Mouse (Mus musculus): Measurements from ENCODE around the gene Nup93. TPM values are rescaled to one million over a fixed set of nuclear protein-coding genes. Genes with fewer than 3 reads are reported as not detected.

Nup93 gene
- total RNA-seq, 2 experiments from 2014 or later = 9.9 to 10.3 TPM

DNA sequence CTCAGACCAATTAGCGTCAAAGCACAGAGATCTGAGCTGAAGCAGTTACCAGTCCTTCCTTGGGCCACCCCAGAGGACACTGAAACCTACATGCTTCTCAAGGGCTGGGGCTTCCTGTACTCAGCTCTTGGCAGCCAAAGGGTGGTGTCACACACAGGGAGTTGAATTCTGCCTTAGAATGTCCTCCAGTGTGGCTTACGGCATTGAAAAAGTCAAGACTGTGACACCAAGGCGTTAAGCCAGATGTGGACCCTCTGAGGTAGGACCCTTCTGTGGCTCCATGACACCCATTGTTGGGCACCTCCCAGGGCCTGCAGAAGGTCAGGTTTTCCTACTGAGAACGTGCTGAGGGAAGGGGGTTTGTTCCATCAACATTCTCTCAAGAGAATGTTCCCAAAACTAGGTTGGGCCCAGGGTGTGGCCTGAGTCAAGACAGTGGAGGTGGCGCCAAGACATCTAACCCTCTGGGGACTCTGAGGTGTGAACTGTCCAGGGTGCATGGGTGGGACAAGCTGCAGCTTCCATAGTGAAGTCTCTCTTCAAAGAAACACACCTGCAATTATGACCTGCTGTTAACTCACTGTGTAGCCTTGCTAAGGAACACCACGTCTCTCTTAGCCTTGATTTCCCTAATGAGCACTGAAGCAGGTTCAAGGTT is 147.5 kb downstream of the Nup93 start:
- no peak for DNase-seq (ENCODE audit: low spot score)

DNA sequence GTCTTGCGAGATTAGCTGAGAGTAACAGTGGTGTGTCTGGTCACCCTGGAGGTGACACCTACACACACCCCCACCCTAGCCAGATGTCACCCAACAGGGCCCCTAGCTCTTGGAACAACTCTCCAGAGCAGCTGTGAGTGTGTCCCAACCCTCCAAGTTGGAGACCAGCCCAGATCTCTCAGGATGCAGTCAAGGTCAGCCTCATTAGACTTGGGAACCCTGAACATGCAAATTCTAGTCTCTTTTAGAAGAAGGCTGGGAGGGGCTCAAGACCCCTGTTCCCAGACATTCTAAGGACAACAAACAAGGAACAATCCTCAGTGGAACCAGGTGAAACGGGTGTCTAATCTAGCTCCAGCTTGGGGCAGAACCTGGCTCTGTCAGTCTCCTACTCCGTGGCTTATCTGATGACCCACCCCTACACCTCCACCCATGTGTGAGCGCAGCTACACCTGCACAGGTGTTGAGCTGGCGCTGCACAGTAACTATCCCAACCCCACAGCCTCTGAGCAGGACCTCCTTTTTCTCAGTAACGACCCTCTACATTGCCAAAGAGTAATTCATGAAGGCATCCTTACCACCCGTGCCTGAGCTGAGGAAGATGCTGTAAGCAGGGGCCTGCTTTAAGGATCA is 148.4 kb downstream of the Nup93 start:
- DNase-seq (ENCODE audit: low spot score) = peak; percentile 50

DNA sequence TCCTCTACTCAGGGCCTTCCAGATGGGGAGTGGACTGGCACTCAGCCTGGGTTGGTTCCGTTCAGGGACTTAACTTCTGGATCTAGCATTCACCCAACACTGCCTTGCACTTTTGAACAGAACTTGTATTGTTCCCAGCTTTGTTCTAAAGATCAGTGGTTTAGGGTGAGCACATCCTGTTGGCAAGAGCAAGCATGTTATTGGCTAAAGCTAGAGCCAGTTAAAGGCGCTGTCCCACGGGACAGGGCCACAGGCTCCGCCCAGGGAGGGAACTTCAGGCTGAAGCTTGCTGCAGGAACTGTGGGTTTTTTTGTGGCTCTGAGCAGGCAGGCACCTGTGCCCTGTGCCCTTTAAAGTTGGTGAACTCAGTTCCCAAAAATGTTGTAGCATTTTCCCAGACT is 148.9 kb downstream of the Nup93 start:
- peak; percentile 82 for DNase-seq (ENCODE audit: low spot score)

DNA sequence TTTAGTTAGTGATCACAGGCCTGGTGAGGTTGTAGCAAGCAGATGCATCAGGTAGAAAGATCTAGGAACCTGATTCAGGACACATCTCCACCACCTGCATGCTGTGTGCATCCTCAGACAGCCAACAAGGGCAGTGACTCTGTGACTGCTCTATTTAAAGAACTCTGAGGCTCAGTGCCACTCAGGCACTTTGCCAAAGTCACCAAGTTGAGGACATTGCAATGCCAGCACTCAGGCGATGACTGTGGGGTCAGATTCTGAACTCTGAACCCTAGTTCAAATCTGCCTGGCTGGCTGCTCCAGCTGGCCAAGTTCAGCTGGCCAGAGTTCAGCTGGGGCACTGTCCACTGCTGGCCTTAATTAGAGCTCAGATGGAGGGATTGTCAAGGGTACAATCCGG is 149.5 kb downstream of the Nup93 start:
- peak; percentile 87 for DNase-seq (ENCODE audit: low spot score)

DNA sequence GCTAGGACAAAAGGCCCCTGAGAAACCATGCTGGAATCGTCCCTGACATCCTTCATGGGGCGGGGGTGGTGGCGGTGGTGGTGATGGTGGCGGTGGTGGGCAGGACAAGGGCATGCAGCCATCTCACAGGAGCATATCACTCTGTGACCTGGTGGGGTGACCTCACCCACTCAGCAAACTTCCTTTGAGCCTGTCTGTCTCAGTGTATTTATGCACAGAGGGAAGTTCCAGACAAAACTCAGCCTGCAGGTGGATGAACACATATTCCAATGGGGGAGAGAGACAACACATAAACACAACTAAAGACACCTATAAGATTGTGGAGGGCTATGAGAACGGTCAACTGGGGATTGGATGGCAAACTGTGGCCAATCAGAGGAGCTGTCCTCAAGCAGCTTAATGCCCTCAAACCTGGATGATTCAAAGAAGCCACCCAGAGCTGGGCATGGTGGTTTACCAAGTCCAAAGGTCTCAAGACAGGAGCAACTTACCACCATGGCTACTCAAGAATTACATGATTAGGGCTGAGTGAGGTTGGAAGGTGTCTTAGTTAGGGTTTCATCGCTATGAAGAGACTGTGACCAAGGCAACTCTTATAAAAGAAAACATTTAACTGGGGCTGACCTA is 150.4 kb downstream of the Nup93 start:
- no peak for DNase-seq (ENCODE audit: low spot score)

GRCm38 (mm10) chr8:94365410-94365981 is 151.1 kb downstream of the Nup93 start:
- no peak for DNase-seq (ENCODE audit: low spot score)

Small RNA genes within 50 kb of the gene (microRNA-seq; reads per million reads assigned to microRNA genes)
- 31.0 reads per million, percentile 43 among the genes with 10 or more reads in this experiment for gene Mir138-2

Other genes starting within 250 kb of the Nup93 start
- 100 to 1,000 TPM; 106 to 122 TPM for gene Amfr, start 201.7 kb upstream of the Nup93 start, total RNA-seq (2021)
- gene Nudt21, start 177.5 kb upstream of the Nup93 start, total RNA-seq (2021) = 10 to 100 TPM; 10.5 to 12.3 TPM
- gene Ogfod1, start 177.4 kb upstream of the Nup93 start, total RNA-seq (2021) = 10 to 100 TPM; 22.0 to 26.2 TPM
- 1 to 10 TPM; 2.2 to 2.5 TPM for gene Bbs2, start 115.6 kb upstream of the Nup93 start, total RNA-seq (2021)
- not detected for gene Mt4, start 77.4 kb upstream of the Nup93 start, total RNA-seq (2021)
- 1 to 10 TPM in 1 of 2 experiments, under 1 TPM in 1; 0.78 to 1.8 TPM for gene Mt3, start 62.0 kb upstream of the Nup93 start, total RNA-seq (2021)
- 100 to 1,000 TPM in 1 of 2 experiments, 10 to 100 TPM in 1; 18.7 to 229 TPM for gene Mt2, start 41.9 kb upstream of the Nup93 start, total RNA-seq (2021)
- 100 to 1,000 TPM in 1 of 2 experiments, 10 to 100 TPM in 1; 22.5 to 181 TPM for gene Mt1, start 35.5 kb upstream of the Nup93 start, total RNA-seq (2021)
- gene Slc12a3, start 114.6 kb downstream of the Nup93 start, total RNA-seq (2021) = under 1 TPM in 1 of 2 experiments, not detected in 1; 0.18 TPM
- 100 to 1,000 TPM; 102 to 108 TPM for gene Herpud1, start 171.9 kb downstream of the Nup93 start, total RNA-seq (2021)
- under 1 TPM; 0.83 to 0.98 TPM for gene Nlrc5, start 219.8 kb downstream of the Nup93 start, total RNA-seq (2021)

Data from gastrocnemius, adult 18-20 months (tissue).